Mouse (Mus musculus) kidney, adult 8-10 months (tissue): Measurements from ENCODE around the gene Snx29.
"Not testable (repeated sequence)": the region's sequence is repeated elsewhere in the genome, so short reads cannot be mapped to it uniquely, and the experiment has no call there.

Source experiments
- DNase-seq, 2 experiments: peaks; one replicate each; pipeline ENCODE4 v3.0.0; 2022

The Snx29 gene

DNA sequence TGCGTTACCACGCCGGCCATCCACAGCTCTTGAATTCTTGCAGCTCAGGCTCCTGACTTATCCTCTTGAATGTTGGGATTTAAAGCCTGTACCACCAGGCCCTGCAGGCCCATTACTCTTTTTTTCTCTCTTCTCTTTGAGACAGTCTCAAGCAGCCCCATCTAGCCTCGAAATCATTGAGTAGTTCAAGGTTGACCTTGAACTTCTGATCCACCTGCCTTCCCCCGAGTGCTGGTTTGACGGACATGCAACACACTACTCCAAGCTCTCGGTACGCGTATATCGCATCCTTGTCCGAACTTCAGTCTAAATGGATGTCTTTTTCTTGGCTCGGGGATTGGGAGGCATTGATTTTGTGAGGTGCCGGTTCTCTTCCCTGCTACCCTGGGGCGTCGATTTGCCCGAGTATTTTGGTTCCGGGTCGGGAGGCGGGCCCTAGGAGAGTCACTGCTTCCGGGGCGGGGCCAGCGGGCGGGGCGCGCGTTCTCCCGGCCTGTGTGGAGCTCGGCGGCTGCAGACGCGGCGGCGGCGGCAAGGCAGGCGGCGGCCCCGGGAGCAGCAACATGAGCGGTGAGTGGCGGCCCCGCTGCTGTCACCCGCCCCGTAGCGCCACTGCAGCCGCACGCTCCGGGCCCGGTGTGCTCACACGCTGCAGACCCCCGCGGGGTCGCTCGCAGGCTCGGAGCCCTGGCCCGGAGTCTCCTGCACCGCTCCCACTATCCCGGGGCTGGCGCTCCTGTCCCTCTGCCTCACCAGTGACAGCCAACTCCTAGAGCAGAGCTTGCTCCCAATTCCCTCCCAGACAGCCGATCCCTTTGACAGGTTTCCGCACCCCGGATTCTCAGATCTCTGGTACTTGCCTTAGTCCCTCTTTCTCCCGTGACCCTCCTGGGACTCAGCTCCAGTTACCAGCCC is at the start of gene Snx29:
Snx29 (plus strand) TSS at position 500 of the 915 bp plus-strand sequence.
- DNase-seq = peak; percentile 95 to 98

DNA sequence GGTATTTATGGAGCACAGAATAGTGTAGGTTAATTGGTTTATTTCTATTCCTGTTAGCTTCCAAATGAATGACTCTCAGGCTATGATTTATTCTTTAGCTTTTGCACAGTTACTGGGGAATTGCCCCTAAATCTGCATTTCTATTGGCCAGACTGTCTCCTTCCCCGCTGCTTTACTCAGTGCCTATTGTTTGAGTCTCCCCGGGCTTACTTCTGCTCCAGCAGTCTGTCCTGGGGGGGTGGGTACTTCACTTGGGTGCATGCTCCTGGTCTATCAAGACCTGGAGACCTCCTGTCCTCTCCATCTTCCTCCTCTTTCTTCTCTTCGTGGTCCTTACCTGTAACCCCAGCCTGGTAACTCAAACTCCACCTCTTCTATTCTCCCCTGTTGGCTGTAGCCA is 45.8 kb upstream of the Snx29 start:
- no peak for DNase-seq

DNA sequence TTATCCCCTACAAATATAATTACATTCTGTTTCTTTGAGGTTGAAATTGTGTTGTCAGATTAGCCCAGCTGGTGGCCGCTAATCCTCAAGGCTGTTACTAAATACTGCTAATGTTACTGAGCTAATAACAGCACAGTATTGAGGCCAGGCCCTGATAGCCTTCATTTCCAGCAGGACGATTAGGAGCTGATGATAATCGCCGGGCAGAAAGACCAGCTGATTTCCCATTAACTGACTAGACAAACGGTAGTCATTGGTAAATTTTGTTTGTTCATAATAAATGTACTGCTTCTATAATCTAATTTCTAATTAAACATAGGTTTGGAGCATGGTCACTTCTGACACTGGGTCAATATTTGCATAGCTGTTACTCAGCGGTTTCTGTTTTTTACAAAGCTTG is 43.9 kb upstream of the Snx29 start:
- no peak for DNase-seq

DNA sequence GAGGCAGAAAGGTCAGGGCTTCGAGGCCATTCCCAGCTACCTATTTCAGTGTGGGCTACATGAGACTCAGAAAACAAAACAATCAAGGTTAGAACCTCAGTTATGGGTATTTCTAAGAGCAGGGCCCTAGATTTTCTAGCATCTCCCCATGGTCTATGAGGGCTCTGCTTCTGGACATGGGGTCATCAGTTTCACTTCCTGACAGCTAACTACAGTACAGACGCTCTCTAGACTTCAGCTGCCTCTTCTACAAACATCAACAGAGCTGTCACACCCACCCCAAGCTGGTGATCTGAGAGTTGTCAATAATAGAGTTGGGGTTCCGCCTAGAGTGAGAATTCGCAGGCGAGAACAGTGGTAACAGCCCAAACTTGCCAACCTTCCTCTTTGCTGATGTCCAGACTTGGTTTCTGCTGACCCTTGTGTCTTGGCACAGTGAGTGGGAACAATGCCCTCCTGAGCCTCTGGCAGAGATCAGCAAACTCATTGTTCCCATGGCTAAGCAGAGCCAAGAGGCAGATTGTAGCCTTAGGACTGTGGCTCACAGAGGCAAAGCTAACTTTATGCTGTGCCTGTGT is 40.0 kb upstream of the Snx29 start:
- peak; percentile 6 to 37 for DNase-seq

- DNase-seq = no peak
Observed at GRCm38 (mm10) chr16:11284881-11285280, 37.8 kb upstream of the Snx29 start.

DNA sequence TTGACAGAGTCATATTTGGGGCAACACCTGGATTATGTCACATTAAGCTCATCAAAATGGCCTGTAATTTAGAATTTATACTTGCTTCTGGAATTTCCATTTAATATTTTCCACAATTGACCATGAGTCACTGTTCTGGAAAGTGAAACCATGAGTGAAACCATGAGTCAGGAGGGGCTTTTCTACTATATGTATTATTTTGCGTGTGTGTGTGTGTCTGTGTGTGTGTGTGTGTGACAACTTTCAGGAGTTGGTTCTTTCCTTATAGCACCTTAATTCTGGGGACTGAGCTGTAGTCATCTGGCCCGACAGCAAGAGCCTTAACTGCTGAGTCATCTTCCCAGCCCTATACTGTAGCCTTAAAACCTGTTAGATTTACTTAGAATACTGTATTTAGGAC is 36.8 kb upstream of the Snx29 start:
- no peak for DNase-seq

DNA sequence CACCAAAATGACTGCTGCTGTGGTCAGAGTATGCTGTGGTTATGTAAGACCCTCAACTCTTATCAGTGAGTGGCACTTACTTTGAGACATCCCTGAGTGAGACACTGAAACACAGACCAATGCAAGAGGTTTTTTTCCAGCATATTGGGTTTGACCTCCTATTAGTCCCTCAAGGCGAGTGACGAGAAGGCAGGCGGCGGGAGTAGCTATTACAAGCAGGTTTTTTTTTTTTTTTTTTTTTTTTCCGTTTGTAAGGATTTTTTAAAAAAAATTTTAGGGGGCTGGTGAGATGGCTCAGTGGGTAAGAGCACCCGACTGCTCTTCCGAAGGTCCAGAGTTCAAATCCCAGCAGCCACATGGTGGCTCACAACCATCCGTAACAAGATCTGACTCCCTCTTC is 33.8 kb upstream of the Snx29 start:
- DNase-seq = not testable (repeated sequence)

DNA sequence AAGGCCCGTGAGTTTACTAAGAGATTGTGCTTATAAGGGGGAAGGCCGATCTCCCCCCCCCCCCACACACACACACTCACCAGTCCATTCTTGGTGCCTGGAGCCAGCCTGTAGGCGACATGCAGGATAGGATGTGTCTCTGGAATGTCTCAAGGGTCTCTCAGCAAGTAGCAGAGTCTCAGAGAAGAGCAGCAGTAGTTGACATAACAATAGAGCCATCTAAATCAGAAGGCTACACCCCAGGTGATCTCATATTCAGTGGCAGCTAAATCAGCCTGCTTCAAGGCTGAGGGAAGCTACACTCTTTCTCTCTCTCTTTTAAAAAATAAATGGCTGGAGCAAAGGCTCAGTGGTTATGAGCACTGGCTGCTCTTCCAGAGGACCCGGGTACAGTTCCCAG is 27.1 kb upstream of the Snx29 start:
- not testable (repeated sequence) for DNase-seq

DNA sequence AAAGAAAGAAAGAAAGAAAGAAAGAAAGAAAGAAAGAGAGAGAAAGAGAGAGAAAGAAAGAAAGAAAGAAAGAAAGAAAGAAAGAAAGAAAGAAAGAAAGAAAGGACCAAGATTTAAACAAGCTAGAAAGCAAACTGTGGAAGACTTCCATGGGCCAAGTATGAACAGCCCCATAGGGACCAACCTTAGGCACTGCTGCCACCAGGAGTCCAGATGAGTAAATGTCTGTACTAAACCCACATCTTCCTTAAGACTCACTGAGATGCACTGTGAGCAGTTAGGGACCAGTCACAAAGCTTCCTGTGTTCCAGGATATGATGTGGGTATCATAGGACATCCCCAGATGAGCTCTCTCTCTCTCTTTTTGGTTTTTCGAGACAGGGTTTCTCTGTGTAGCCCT is 25.0 kb upstream of the Snx29 start:
- peak in 1 of 2 experiments; percentile 44 for DNase-seq

- DNase-seq = no peak
Observed at GRCm38 (mm10) chr16:11303741-11304140, 19.0 kb upstream of the Snx29 start.

GRCm38 (mm10) chr16:11305531-11305930 is 17.2 kb upstream of the Snx29 start:
- DNase-seq = no peak

- no peak for DNase-seq
Observed at GRCm38 (mm10) chr16:11313512-11313911, 9.2 kb upstream of the Snx29 start, which contains the start of gene Tnfrsf17. Gene Tnfrsf17, plus strand, starts transcription at chr16:11313812.

DNA sequence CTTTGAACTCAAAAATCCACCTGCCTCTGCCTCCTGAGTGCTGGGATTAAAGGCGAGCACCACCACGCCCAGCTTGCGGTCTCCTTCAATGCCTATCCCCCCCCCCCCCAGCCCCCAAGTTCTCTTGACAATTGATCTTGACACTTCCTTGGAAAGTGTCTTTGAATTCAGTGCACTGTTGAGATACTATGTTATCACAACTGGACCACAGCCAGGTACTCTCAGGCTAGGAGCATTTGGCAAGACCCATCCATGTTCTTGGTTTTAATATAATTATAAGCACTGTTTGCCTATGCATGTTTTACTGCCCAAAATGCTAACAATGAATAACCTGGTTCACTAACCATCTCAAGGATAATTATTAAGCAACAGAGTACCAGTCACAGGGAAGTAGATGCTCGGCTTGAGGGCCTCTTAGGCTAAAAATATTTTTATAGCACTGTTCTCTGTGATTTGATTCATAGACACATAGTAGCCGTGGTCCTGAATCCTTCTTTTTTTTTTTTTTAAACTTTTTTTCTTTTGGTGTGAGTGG is 6.9 kb upstream of the Snx29 start:
- peak in 1 of 2 experiments; percentile 66 for DNase-seq

GRCm38 (mm10) chr16:11316748-11317147 is 6.0 kb upstream of the Snx29 start:
- DNase-seq = no peak

DNA sequence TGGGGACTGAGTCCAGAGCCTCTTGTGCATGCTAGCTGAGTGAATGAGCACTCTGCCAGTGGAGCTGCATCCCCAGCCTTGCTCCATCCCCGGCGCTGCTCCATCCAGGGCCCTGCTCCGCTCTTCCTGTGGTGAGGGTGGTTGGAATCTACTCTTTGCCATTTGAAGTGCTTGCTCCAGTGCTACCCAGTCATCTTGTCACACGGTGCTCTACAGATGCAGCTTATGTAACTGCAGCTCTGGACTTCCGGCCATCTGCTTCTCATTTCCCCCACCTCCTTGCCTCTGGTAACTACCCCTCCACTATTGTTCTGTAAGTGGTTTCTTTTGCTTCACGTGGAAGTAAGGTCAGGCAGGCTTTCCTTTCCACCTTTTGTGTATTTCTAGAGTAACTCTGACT is 5.4 kb upstream of the Snx29 start:
- DNase-seq = no peak

GRCm38 (mm10) chr16:11323324-11324051 is 780 bp downstream of the Snx29 start:
- peak; percentile 66 to 72 for DNase-seq

- DNase-seq = peak; percentile 34 to 52
Observed at GRCm38 (mm10) chr16:11330081-11330800, 7.5 kb downstream of the Snx29 start.

- DNase-seq = no peak
Observed at GRCm38 (mm10) chr16:11331030-11331429, 8.3 kb downstream of the Snx29 start.

GRCm38 (mm10) chr16:11343292-11343815 is 20.6 kb downstream of the Snx29 start:
- DNase-seq = no peak

DNA sequence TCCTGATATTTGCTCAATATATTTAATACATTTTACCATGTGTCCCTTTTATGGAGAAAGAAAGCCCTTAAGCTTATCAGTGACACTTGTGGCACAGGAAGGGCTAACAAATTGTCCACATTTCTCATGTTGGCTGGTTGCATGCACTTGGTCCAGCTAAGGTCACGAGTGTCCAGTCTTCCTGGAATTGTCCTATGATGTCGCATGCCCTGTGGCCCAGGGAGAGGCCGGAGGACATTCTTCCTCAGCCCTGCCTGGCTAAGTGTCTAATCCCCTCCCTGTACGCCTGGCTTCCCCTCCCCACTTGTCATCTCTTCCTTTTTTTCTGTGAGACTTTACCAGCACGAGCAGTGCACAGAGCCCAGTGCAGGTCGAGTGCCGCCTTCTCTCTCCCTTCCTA is 29.2 kb downstream of the Snx29 start:
- peak; percentile 38 to 52 for DNase-seq

DNA sequence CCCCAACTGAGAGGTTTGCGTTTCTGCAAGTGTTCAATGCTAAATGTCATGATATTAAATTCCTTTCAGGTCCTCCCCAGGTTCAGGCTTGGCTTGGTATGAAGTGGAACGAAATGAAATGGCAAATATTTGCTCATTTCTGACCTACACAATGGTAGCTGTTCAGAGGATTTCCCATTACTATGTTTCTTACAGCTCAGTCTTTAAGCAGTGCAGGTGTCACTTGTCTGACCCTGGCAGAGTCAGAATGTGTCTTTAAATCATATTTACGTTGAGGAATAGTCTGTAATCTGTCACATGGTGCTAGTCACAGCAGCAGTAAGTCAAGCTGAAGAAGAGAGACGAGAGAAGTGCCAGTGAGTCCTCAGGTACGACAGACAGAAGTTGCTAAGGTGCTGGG is 36.5 kb downstream of the Snx29 start:
- DNase-seq = no peak

- DNase-seq = no peak
Observed at GRCm38 (mm10) chr16:11359919-11360318, 37.2 kb downstream of the Snx29 start.
